In genomic region chr5:121397187-121398145, GRCm38 (mm10) we compare ENCODE assay signal across 8 mouse cellular contexts. TPM values are rescaled to one million over a fixed set of nuclear protein-coding genes. Genes with fewer than 3 reads are reported as not detected.
A peak's percentile ranks its signal among the peaks of the same experiment; 100 is the strongest.
DNase-seq lines count a peak whose midpoint lies in the region; ATAC-seq and TF ChIP-seq lines count a peak whose summit lies in the region.

Naa25 (plus strand) TSS chr5:121397936.

- H3K4me2 ChIP-seq in embryonic facial prominence, embryonic 15.5 days (replicated peaks), result peak within 1 kb of the TSS; percentile 87
- peak within 1 kb of the TSS; percentile 90 for H3K4me2 ChIP-seq in limb, embryonic 14.5 days (replicated peaks; ENCODE audit: low read depth, low read length, severe bottlenecking)
- H3K4me2 ChIP-seq in midbrain, postnatal 0 days (ENCODE audit: low read depth, low read length, poor library complexity, severe bottlenecking), result peak within 1 kb of the TSS; percentile 87

- 6% methylated on average over 53 of the region's 53 CpGs for WGBS in bone marrow, adult 2 months
- 8% methylated on average over 53 of the region's 53 CpGs for WGBS in embryonic facial prominence, embryonic 15.5 days
- 9% methylated on average over 53 of the region's 53 CpGs for WGBS in limb, embryonic 14.5 days
- 9% methylated on average over 51 of the region's 53 CpGs for WGBS in midbrain, postnatal 0 days

- peak; percentile 98 for DNase-seq in 416B (ENCODE audit: low read depth)
- DNase-seq in heart, adult 8-10 months (ENCODE audit: low spot score), result peak; percentile 89
- DNase-seq in kidney, adult 9 months, result peak; percentile 95
- peak; percentile 97 for DNase-seq in limb, embryonic 14.5 days (ENCODE audit: low spot score)
- peak; percentile 98 for DNase-seq in midbrain, postnatal 0 days (ENCODE audit: low spot score)
- peak; percentile 92 to 93 for DNase-seq in spleen, postnatal 14 days (ENCODE audit: low spot score in 2 of 2)

- no peaks in the 10 kb centered on the region for H3K27me3 ChIP-seq in embryonic facial prominence, embryonic 15.5 days
- H3K27me3 ChIP-seq in limb, embryonic 14.5 days (ENCODE audit: control insufficient read depth, insufficient read depth, low read length), result no peaks in the 10 kb centered on the region
- no peaks in the 10 kb centered on the region for H3K27me3 ChIP-seq in midbrain, postnatal 0 days (ENCODE audit: insufficient read depth, low read length)

- TF ChIP-seq CTCF in bone marrow, adult 2 months (IDR thresholded peaks at IDR 0.05; ENCODE audit: control insufficient read depth, insufficient read depth, low read length), result no peak
- TF ChIP-seq CTCF in midbrain, postnatal 0 days (IDR thresholded peaks at IDR 0.05), result no peak

- H3K9me3 ChIP-seq in embryonic facial prominence, embryonic 15.5 days (replicated peaks), result no peaks in the 10 kb centered on the region
- H3K9me3 ChIP-seq in limb, embryonic 14.5 days (ENCODE audit: control insufficient read depth, low read length), result no peaks in the 10 kb centered on the region
- no peaks in the 10 kb centered on the region for H3K9me3 ChIP-seq in midbrain, postnatal 0 days (ENCODE audit: low read length)

- peak; percentile 43; the same call in 1 of the 2 replicates for TF ChIP-seq POLR2A in bone marrow, adult 2 months (IDR thresholded peaks at IDR 0.05; ENCODE audit: borderline replicate concordance, control insufficient read depth, low read depth, low read length)
- TF ChIP-seq POLR2A in limb, embryonic 14.5 days (IDR thresholded peaks at IDR 0.05; ENCODE audit: borderline replicate concordance, extremely low read depth, insufficient read depth, insufficient read length), result peak; percentile 78; the same call in 1 of the 2 replicates

- H3K4me3 ChIP-seq in bone marrow, adult 2 months (replicated peaks; ENCODE audit: control insufficient read depth, low read depth, low read length), result peak within 1 kb of the TSS; percentile 86
- peak within 1 kb of the TSS; percentile 98 for H3K4me3 ChIP-seq in embryonic facial prominence, embryonic 15.5 days (replicated peaks)
- H3K4me3 ChIP-seq in limb, embryonic 14.5 days (replicated peaks; ENCODE audit: low read length), result peak within 1 kb of the TSS; percentile 97
- H3K4me3 ChIP-seq in midbrain, postnatal 0 days (ENCODE audit: low read depth, low read length), result peak within 1 kb of the TSS; percentile 97

- ATAC-seq in embryonic facial prominence, embryonic 15.5 days (ENCODE audit: insufficient number of reproducible peaks, low FRiP score, low TSS enrichment, low read depth), result peak; percentile 93
- ATAC-seq in limb, embryonic 14.5 days (ENCODE audit: low FRiP score, low read depth), result peak; percentile 97
- ATAC-seq in midbrain, postnatal 0 days (ENCODE audit: low FRiP score), result peak; percentile 97

- H3K9ac ChIP-seq in embryonic facial prominence, embryonic 15.5 days, result peak within 1 kb of the TSS; percentile 88
- H3K9ac ChIP-seq in limb, embryonic 14.5 days (ENCODE audit: low read depth, low read length, severe bottlenecking), result peak within 1 kb of the TSS; percentile 78
- peak within 1 kb of the TSS; percentile 89 for H3K9ac ChIP-seq in midbrain, postnatal 0 days (replicated peaks; ENCODE audit: low read length, poor library complexity, severe bottlenecking)

- H3K4me1 ChIP-seq in bone marrow, adult 2 months (ENCODE audit: control insufficient read depth, insufficient read depth, low read length), result peaks cover 2% of the 10 kb centered on the region; the same call in 1 of the 2 replicates
- peaks cover 17% of the 10 kb centered on the region for H3K4me1 ChIP-seq in embryonic facial prominence, embryonic 15.5 days
- peaks cover 13% of the 10 kb centered on the region for H3K4me1 ChIP-seq in limb, embryonic 14.5 days (ENCODE audit: control insufficient read depth, insufficient read depth, low read length)
- H3K4me1 ChIP-seq in midbrain, postnatal 0 days (ENCODE audit: insufficient read depth, low read length), result 0 out of 2 replicates have a peak, but pooled peaks cover 4% of the 10 kb centered on the region

- H3K27ac ChIP-seq in bone marrow, adult 2 months (ENCODE audit: control insufficient read depth, insufficient read depth, low read depth, low read length, poor library complexity), result peak within 1 kb of the TSS; percentile 35
- H3K27ac ChIP-seq in embryonic facial prominence, embryonic 15.5 days (replicated peaks), result peak within 1 kb of the TSS; percentile 96
- H3K27ac ChIP-seq in limb, embryonic 14.5 days (replicated peaks; ENCODE audit: low read depth, low read length), result peak within 1 kb of the TSS; percentile 88
- H3K27ac ChIP-seq in midbrain, postnatal 0 days (ENCODE audit: low read depth, low read length), result peak within 1 kb of the TSS; percentile 86

- H3K36me3 ChIP-seq in embryonic facial prominence, embryonic 15.5 days, result peaks cover 13% of the 10 kb centered on the region
- H3K36me3 ChIP-seq in limb, embryonic 14.5 days (ENCODE audit: control insufficient read depth, insufficient read depth, low read length), result 0 out of 2 replicates have a peak, but pooled peaks cover 2% of the 10 kb centered on the region
- H3K36me3 ChIP-seq in midbrain, postnatal 0 days (ENCODE audit: insufficient read depth, low read length), result peaks cover 8% of the 10 kb centered on the region; the same call in 1 of the 2 replicates

RNA-seq across cellular contexts. Expression of gene Naa25, which starts in this region (rescaled TPM):
- polyA plus RNA-seq in bone marrow, adult 2 months (2011; ENCODE audit: insufficient read depth, insufficient read length, low replicate concordance, missing spikeins), result 11.6 and 22.3 TPM in 2 replicates
- 39.4 and 40.6 TPM in 2 replicates for polyA plus RNA-seq in embryonic facial prominence, embryonic 15.5 days (2015; fragmentation: Nextera tagmentation; extraction: Ambion mirVana)
- 10 to 100 TPM; 20.0 to 23.2 (median 20.6) TPM for total RNA-seq in heart, adult 8-10 months (2022)
- polyA plus RNA-seq in limb, embryonic 14.5 days (2012; rRNA removed), result 20.2 and 20.9 TPM in 2 replicates
- polyA plus RNA-seq in limb, embryonic 14.5 days (2014; fragmentation: Nextera tagmentation; extraction: Ambion mirVana), result 39.8 and 41.2 TPM in 2 replicates
- total RNA-seq in midbrain, postnatal 0 days (2014; rRNA removed), result 41.8 and 45.1 TPM in 2 replicates
- 37.8 and 42.1 TPM in 2 replicates for polyA plus RNA-seq in midbrain, postnatal 0 days (2015; fragmentation: Nextera tagmentation; extraction: Ambion mirVana)

Comparison
In these comparisons a context has a peak if more than half of its experiments do, and no peak if none do; other contexts are left out.
1. Peak in every context shown above with its lines: DNase-seq, ATAC-seq, H3K4me3 ChIP-seq and H3K27ac ChIP-seq.
2. H3K27ac ChIP-seq: peak in every context shown above with its lines; median percentile 96 in embryonic facial prominence, embryonic 15.5 days; 88 in limb, embryonic 14.5 days; 86 in midbrain, postnatal 0 days; 35 in bone marrow, adult 2 months.